Mouse (Mus musculus) natural killer cell, adult 2 months (primary cell): ENCODE data around the gene Nin.
"Not testable (repeated sequence)": the region's sequence is repeated elsewhere in the genome, so short reads cannot be mapped to it uniquely, and the experiment has no call there.

Experiments used
- DNase-seq, 2 experiments: peaks; one replicate each; pipeline ENCODE4 v3.0.0; 2022; ENCODE audit warnings: low spot score in 2 of 2

Nin gene

DNA sequence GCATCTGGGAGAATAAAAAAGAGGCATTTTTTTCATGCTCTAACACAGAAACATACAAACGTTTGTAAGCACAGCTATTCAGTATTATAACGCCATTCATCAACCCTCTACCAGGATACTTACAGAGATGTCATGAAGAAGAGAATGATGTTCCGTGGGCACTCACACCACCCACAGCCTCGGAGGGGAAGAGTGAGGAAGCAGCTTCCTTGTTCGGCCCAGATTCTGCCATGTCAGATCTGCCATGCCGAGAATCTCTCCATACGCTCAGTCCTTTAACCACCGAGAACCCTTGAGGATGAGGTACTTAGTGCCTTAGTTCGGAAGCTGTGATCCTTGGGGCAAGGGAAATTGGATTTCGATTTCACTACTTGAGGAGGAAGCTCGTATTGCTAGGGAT, at the start of gene Nin:
Nin (minus strand) TSS at position 367 of the 400 bp plus-strand sequence.
- DNase-seq = no peak

- no peak for DNase-seq
These were observed 47.5 kb upstream of the Nin start for GRCm38 (mm10) chr12:70161057-70161456.

DNA sequence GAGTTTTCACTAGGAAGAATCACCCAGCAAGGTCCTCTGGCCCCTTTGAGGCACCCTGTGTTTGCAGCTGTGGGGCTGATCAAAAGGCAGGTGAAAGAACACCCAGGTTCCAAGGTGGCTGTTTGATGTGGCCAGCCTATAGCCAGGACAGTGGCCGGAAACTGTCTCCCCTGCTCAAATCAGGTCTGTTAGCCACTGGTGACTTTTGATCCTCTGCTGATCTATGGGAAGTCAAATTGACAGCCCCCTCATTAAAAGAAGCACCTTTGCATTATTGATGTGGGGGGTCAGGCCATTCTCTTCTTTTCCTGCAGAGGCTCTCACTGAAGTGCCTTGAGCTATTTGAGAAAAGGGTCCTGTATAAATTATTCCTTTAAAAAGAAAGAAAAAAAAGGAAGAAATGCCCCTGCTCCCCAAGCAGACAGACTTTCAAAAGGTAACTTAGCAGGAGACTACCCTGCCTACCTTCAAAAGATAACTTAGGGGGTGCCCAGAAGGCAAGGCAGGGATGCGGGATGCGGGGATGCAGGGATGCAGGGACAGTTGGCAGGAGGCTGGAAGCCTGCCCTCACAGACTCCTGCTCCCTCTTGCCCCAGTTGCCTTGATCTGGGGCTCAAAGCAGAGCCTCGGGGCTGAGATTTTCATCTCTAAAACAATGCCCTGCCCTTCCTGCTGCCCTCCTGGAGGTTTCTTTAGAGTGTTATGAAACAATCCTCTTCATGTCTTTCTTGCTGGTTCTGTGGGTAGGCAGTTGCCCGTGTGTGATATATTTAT, 44.0 kb upstream of the Nin start:
- DNase-seq = no peak

GRCm38 (mm10) chr12:70156222-70156621, 42.7 kb upstream of the Nin start:
- no peak for DNase-seq

DNA sequence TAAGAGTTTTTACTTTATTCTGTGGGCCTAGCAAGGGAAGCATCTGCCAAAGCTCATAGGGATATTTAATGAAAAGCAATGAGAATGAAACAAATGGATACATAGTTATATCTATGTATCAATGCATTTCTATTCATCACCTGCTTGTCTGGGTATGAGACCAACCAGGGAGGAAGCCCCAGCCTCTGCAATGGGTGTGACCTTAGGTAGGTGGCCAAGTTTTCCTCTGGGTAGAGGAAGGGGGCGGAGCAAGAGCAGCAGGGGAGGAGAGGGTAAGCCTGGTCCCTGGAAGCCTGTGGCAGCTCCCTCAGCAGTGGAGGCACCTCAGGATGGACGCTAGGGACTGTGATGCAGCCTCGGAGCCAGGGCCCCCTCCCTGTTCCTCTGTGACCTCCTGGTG, 40.3 kb upstream of the Nin start, which contains the start of gene Abhd12b:
Abhd12b (plus strand) TSS at position 301 of the 400 bp plus-strand sequence.
- no peak for DNase-seq

DNA sequence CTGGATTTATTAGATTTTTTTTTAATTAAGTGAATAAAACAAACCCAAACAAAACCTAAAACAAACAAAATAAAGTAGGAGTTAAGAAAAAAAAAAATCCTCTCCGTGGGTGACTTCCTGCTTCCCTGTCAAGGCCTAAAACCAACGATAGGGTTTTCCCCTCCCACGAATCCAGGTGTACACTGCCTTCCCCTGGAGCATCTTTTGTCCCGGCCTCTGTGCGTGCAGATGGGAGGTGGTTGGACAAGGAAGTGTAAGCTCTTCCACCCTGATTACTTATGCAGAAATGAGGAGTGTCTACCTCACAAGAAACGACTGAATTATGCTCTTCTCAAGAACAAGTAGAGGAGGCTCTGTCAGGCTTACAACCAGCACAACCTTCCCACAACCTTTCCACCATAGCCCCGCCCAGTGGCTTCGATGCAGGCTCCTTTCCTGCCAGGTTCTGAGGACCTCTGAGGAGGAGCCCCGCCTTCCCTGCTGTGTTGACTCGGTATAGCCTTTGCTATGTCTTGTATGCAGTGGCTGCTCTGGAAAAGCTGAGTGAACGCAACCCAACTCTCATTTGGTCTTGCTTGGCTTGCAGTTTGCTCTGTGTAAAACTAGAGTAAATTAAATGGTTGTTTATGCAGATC, 35.2 kb upstream of the Nin start:
- no peak for DNase-seq

GRCm38 (mm10) chr12:70147986-70148630, 34.6 kb upstream of the Nin start:
- no peak for DNase-seq

- no peak for DNase-seq
These were observed 32.1 kb upstream of the Nin start for GRCm38 (mm10) chr12:70145586-70145985.

GRCm38 (mm10) chr12:70144637-70145448, 31.3 kb upstream of the Nin start:
- peak; percentile 67 to 70 for DNase-seq

DNA sequence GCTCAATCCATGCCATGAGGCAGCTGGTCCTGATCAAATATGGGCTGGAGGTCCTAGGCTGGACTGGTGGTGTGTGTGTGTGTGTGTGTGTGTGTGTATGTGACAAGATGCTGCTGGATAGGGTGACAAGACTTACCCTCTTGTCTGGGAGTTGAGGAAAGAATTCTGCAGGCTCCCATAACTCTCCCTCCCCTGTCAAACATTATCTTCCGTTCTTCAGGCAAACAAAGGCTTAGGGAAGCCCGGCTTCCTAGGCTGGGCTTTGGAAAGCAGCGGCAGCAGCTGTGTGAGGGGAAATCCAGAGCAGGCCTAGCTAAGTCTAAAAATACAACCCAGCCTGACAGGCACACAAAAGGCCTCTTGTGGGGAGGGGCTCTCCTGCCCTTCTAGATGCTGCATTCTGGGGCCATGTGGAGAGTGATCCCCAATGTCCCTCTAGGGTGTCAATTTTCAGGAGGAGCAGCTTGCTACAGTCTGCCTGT, 30.6 kb upstream of the Nin start:
- DNase-seq = not testable (repeated sequence)

DNA sequence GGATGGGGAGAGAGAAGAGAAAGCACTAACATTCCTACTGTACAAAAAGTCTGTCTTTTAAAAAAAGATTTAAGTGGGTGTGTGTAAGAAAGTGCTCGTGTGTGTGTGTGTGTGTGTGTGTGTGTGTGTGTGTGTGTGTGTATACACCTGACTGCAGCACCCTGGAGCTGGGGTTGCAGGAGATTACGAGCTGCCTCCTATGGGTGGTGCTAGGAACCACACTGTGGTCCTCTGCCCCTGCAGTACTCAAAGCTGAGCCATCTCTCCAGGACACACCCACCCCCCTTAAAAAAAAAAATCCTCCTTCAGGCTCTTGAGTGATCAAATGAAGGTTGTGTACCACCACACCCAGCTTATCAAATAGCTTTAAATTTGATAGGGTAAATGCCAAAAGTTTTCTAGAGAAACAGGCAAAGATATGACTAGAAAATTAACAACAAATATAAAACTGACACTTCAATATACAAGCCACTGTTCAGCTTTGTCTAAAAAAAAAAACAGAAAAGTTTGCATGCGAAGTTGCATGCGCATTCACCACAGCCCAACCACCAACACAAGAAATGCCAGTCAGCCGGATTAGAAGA, 27.6 kb upstream of the Nin start:
- no peak for DNase-seq

- DNase-seq = peak; percentile 16 to 48
These were observed 27.0 kb upstream of the Nin start for GRCm38 (mm10) chr12:70140542-70140941.

DNA sequence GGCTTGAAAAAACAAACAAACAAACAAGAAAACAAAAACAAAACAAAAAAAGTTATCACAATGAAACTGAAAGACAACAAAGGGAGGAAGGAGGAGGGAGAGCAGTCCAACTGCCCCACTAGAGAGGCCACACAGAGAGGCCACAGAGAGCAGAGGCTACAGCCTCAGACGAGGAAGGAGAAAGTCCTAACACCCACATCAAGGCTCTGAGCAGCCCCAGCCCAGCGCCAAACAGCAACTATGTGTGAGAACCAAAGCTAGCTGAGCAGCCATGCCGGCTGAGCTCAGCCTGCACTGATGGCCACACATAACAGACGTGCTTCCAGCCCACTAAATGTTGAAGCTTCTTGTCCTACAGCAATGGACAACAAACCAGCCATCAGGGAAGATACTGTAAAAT, 26.4 kb upstream of the Nin start:
- DNase-seq = peak; percentile 56 to 73

- no peak for DNase-seq
These were observed 24.1 kb upstream of the Nin start for GRCm38 (mm10) chr12:70137626-70138025.

DNA sequence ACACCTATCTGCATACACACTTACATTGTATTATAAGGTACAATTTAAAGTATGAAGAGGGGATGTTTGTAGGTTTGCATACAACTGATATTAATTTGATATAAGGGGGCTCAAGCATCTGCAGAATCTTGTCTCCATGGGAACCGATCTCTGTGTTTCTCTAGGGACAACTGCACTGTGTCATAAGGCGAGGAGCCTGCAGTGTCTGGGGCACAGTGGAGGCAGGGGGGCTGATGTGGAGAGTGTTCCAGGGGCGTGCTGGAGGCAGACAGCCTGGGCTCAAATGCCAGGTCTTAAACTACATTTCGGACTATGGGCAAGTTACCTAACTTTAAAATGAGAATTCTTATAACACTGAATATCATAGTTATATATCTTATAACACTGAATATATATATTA, 23.6 kb upstream of the Nin start:
- no peak for DNase-seq

GRCm38 (mm10) chr12:70136185-70136756, 22.8 kb upstream of the Nin start:
- peak; percentile 74 to 78 for DNase-seq

DNA sequence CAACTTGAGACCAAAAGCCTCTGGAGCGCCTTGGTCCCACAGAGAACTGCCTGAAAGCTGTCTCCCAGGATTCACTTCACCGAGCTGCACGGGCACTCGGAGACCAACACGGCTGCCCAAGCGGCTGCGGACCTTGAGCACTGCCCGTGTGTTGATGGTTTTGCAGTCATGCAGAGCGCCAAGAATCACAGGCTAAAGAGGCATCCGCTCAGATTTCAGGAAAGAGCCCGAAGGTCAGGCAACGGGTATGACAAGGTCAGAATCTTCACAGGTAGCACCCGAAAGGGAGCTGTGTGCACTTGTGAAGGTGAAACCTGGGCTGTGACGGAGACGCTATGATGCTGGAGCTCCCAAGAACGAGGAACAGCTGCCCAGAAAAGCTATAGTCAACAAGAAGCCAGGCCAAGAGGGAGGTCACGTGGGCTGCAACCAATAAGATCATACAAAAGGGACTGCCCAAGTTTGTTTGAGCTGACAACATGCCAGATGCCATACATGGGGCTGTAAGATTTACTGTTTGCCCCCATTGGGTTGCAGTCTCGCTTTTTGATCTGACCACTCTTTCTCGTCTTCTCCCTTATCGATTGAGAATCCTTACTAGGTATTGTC, 21.2 kb upstream of the Nin start:
- DNase-seq = no peak

GRCm38 (mm10) chr12:70131042-70131675, 17.6 kb upstream of the Nin start:
- no peak for DNase-seq

- DNase-seq = no peak
These were observed 15.6 kb upstream of the Nin start for GRCm38 (mm10) chr12:70129105-70129504.

- no peak for DNase-seq
These were observed 13.1 kb upstream of the Nin start for GRCm38 (mm10) chr12:70126626-70127025.
